Mouse (Mus musculus): ENCODE results near the gene Edaradd. TPM values are rescaled to one million over a fixed set of nuclear protein-coding genes. Genes with fewer than 3 reads are reported as not detected.

Gene Edaradd
- polyA plus RNA-seq, 1 experiment from 2014 or later: 4.6 TPM

DNA sequence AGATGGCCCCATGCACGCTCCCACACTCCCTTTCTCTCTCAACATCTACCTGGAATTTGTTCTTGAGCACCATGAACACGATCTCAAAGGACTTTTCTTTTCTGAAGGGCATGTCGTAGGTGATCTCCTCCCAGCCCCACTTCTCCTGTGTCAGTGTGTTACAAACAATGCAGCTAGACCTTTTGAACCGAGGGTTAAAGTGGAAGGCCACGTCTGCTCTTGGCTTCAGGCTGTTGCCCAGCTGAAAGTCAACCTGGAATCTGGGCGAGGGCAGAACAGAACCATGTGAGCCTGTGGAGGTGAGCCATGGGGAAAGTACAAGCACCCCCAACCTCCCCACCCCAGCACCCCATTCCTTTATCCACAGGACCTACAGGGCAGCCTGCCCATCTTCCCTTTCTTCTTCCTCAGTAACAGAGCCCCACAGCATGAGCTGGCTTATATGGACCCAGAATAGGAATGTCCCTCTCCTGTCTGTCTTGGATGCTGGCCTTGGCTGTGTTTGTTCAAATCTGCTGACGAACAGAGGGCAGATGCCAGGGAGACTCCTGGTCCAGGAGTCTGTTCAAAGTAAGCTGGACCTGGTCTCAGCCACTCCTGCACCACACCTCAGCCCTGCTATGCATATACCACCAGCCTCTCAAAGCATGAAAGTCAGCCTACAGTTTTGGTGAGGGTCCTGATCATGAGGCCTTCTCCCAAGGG is 65.4 kb downstream of the Edaradd start:
- no peak overlapping the region for H3K27ac ChIP-seq
- no peaks in the 10 kb centered on the region for H3K4me1 ChIP-seq
- no peaks in the 10 kb centered on the region for H3K9me3 ChIP-seq
- H3K4me3 ChIP-seq: no peak overlapping the region
- no peak overlapping the region for H3K9ac ChIP-seq
- 85% methylated on average over 7 of the region's 7 CpGs for WGBS
- H3K4me2 ChIP-seq (replicated peaks): no peak overlapping the region
- peaks cover 3% of the 10 kb centered on the region; the same call in 1 of the 2 replicates for H3K36me3 ChIP-seq
- 0 out of 2 replicates have a peak, but pooled peaks have one; percentile 10 for ATAC-seq (ENCODE audit: insufficient number of reproducible peaks, insufficient read depth, low FRiP score, low TSS enrichment)
- no peaks in the 10 kb centered on the region for H3K27me3 ChIP-seq

DNA sequence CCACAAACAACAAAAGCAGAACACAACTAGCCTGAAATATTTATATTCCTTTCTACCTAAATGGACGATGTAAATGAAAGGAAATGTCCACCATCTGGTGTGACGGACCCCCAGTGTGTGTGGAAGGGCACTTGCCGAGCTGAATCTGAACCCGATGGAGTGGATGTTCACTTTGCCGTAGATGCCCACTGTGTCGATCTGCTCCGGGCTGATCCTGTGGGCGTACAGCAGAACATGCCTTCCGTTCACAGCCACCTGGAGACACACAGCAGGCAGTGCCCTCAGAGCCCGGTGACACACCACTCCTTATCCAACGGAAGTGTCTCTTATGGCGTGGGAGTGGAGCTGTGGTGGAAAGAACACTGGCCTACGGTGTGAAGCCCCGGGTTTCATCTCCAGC is 67.1 kb downstream of the Edaradd start:
- 89% methylated on average over 14 of the region's 14 CpGs for WGBS

DNA sequence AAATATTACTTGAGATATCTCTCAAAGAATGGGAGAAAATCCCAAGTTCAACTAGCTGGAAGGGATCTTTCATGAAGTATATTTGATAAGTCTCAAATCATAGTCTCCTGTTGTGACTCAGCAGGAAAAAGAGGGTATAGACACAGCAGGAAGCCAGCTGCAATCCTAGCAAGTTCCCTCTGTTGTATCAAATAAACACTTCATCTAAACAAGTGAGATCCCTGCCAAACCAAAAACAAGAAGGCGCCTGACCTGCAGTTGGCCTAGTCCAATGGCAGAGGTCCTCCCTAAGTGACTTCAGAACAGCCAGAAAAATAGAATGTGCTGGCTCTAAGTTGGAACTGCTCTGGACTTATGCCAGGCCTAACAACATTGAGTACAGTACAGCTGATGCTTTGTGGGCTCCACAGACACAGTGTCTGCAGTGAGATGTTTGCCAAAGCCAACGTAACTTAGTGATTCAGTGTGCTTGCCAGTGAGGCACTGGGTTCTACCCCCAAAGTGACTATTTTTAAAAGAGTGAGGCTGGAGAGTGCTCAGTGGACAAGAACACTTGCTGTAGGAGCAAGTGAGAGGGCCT is 78.1 kb downstream of the Edaradd start:
- ATAC-seq (ENCODE audit: insufficient number of reproducible peaks, insufficient read depth, low FRiP score, low TSS enrichment): no peak
- 90% methylated on average over 2 of the region's 2 CpGs for WGBS

More for the DNA sequence above, 67.1 kb downstream of the Edaradd start:
- Histone ChIP-seq H3K36me3 (peaks cover 3% of the 10 kb centered on the region; the same call in 1 of the 2 replicates), H3K4me1 (no peaks in the 10 kb centered on the region), H3K4me2 (replicated peaks) (no peak overlapping the region), H3K27me3 (no peaks in the 10 kb centered on the region), H3K4me3 (no peak overlapping the region), H3K9ac (no peak overlapping the region), H3K27ac (no peak overlapping the region), H3K9me3 (no peaks in the 10 kb centered on the region)
- no peak for ATAC-seq (ENCODE audit: insufficient number of reproducible peaks, insufficient read depth, low FRiP score, low TSS enrichment)

DNA sequence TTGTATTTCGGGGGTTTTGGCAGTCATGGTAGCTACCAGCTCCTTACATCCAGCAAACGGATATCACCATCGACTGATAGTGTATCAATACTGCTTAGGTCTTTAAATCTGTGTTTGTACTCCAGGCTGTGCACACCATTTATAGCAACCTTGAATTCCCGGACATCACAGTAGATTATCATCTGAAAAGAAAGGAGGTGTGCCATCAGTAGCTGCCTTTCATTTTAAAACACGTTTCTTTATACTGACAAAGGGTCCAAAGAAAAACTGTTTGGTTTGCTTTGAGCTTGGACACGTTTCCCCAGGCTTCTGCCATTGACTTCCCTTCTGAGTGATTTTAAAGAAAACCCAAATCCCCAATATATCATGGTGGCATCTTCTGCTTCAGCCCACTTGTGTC is 79.4 kb downstream of the Edaradd start:
- Histone ChIP-seq H3K4me2 (replicated peaks) (no peak overlapping the region), H3K36me3 (peaks cover 49% of the 10 kb centered on the region), H3K27me3 (no peaks in the 10 kb centered on the region), H3K4me3 (no peak overlapping the region), H3K9ac (no peak overlapping the region), H3K4me1 (no peaks in the 10 kb centered on the region), H3K9me3 (no peaks in the 10 kb centered on the region), H3K27ac (no peak overlapping the region)
- 87% methylated on average over 6 of the region's 6 CpGs for WGBS
- ATAC-seq (ENCODE audit: insufficient number of reproducible peaks, insufficient read depth, low FRiP score, low TSS enrichment): no peak

More for the DNA sequence above, 78.1 kb downstream of the Edaradd start:
- Histone ChIP-seq H3K27me3 (no peaks in the 10 kb centered on the region), H3K4me3 (no peak overlapping the region), H3K27ac (no peak overlapping the region), H3K9me3 (no peaks in the 10 kb centered on the region), H3K9ac (no peak overlapping the region), H3K36me3 (peaks cover 45% of the 10 kb centered on the region), H3K4me2 (replicated peaks) (no peak overlapping the region), H3K4me1 (no peaks in the 10 kb centered on the region)

DNA sequence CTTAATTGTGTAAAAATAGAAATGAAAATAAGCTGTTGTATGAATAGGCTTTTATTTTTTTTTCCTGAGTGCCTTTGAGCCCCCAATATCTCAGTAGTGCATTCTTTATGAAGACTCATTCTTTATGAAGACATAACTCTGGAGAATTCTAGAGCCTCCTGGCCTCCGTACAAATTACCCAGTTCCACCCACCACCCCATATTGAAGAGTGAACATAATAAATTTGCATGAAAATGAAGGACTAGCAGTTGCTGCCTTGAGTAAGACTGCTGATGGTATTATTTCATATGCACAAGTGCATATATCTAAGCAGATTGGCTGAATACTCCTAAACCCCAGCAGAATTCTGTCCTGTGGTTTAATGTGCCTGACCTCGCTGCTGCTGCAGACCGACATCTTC is 80.7 kb downstream of the Edaradd start:
- Histone ChIP-seq H3K36me3 (peaks cover 60% of the 10 kb centered on the region), H3K9me3 (no peaks in the 10 kb centered on the region), H3K9ac (no peak overlapping the region), H3K4me3 (no peak overlapping the region), H3K27me3 (no peaks in the 10 kb centered on the region), H3K4me2 (replicated peaks) (no peak overlapping the region), H3K27ac (no peak overlapping the region), H3K4me1 (no peaks in the 10 kb centered on the region)
- 89% methylated on average over 3 of the region's 3 CpGs for WGBS
- no peak for ATAC-seq (ENCODE audit: insufficient number of reproducible peaks, insufficient read depth, low FRiP score, low TSS enrichment)

DNA sequence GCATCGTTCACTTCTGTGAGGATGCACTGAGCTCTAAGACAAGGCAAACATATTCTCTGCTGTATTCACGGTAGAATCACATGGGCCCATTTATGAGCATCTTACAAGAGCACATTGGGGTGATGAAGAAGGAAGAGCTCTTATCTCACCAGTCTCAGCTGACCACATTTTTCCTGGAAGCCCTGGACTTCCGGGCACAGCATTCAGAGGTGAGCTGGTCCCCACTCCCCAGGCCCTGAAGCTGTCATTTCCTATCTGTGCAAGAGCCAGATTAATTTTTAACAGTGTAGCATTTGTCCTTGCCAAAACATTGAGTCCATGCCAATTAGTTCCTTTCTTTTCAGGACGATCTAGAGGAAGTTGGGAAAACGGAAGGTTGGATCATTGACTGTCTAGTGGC is 86.4 kb downstream of the Edaradd start:
- H3K4me3 ChIP-seq: no peak overlapping the region
- no peaks in the 10 kb centered on the region for H3K27me3 ChIP-seq
- H3K4me2 ChIP-seq (replicated peaks): no peak overlapping the region
- 92% methylated on average over 5 of the region's 5 CpGs for WGBS
- H3K4me1 ChIP-seq: no peaks in the 10 kb centered on the region
- H3K36me3 ChIP-seq: peaks cover 81% of the 10 kb centered on the region
- H3K27ac ChIP-seq: no peak overlapping the region
- H3K9me3 ChIP-seq: no peaks in the 10 kb centered on the region
- no peak for ATAC-seq (ENCODE audit: insufficient number of reproducible peaks, insufficient read depth, low FRiP score, low TSS enrichment)
- no peak overlapping the region for H3K9ac ChIP-seq

DNA sequence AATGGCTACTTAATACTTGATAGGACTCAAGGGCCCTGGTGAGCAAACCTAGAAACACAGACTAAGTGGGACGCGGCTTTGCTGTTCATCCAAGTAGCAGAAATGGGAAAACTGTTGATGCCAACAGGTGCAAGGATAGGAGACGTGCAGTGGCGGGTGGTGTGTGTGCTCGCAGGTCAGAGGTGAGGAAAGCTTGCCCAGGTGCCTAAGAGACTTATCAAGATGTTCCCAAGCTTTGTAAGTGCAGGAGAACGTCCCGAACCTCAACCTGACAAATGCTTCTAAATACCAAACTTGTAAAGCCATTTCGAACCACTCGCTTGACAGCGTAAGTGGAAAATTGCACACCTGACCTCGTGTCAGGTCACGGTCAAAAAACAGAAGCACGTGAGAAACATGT is 91.7 kb downstream of the Edaradd start:
- H3K27me3 ChIP-seq: no peaks in the 10 kb centered on the region
- no peak overlapping the region for H3K9ac ChIP-seq
- peaks cover 83% of the 10 kb centered on the region for H3K36me3 ChIP-seq
- no peaks in the 10 kb centered on the region for H3K9me3 ChIP-seq
- no peak for ATAC-seq (ENCODE audit: insufficient number of reproducible peaks, insufficient read depth, low FRiP score, low TSS enrichment)
- H3K4me2 ChIP-seq (replicated peaks): no peak overlapping the region
- H3K27ac ChIP-seq: no peak overlapping the region
- WGBS: 95% methylated on average over 13 of the region's 13 CpGs
- H3K4me3 ChIP-seq: no peak overlapping the region
- no peaks in the 10 kb centered on the region for H3K4me1 ChIP-seq

Other genes with a start within 250 kb of the Edaradd start
- 33.6 and 36.1 TPM in 2 replicates for gene Actn2, start 179.7 kb downstream of the Edaradd start, polyA plus RNA-seq (2016; fragmentation: Nextera tagmentation; extraction: Ambion mirVana)
- gene Heatr1, start 125.4 kb downstream of the Edaradd start, polyA plus RNA-seq (2016; fragmentation: Nextera tagmentation; extraction: Ambion mirVana): 28.9 and 29.3 TPM in 2 replicates
- 18.0 and 20.5 TPM in 2 replicates for gene Lgals8, start 55.5 kb downstream of the Edaradd start, polyA plus RNA-seq (2016; fragmentation: Nextera tagmentation; extraction: Ambion mirVana)
- gene Ero1lb, start 45.4 kb upstream of the Edaradd start, polyA plus RNA-seq (2016; fragmentation: Nextera tagmentation; extraction: Ambion mirVana): 8.1 and 8.3 TPM in 2 replicates

Measured in embryonic facial prominence, embryonic 12.5 days (tissue).